Mouse (Mus musculus) midbrain, embryonic 16.5 days (tissue): ENCODE results near the gene Tnfrsf11a. TPM values are rescaled to one million over a fixed set of nuclear protein-coding genes. Genes with fewer than 3 reads are reported as not detected.

ENCODE experiments used
- ATAC-seq: fragments of 200-750 bp; cut with Nextera tagmentation; 2 replicates; pipeline ENCODE4 v1.8.0; 2017; ENCODE audit warnings: moderate TSS enrichment
- H3K27ac ChIP-seq: fragments of 300-500 bp; sonication (generic); 2 replicates; pipeline ENCODE4 v1.5.1; 2014; ENCODE audit warnings: mild to moderate bottlenecking, low read length, mixed read lengths
- H3K27me3 ChIP-seq: fragments of 300-500 bp; sonication (generic); 2 replicates; pipeline ENCODE4 v1.6.1; 2014; ENCODE audit warnings: low read depth, low read length, mixed read lengths; ENCODE audit not compliant: control insufficient read depth, insufficient read depth
- H3K36me3 ChIP-seq: fragments of 300-500 bp; sonication (generic); 2 replicates; pipeline ENCODE4 v1.6.1; 2014; ENCODE audit warnings: mild to moderate bottlenecking, low read length, moderate library complexity, mixed read lengths; ENCODE audit not compliant: control insufficient read depth, insufficient read depth
- H3K4me1 ChIP-seq: fragments of 300-500 bp; sonication (generic); 2 replicates; pipeline ENCODE4 v1.6.1; 2014; ENCODE audit warnings: mild to moderate bottlenecking, low read length, mixed read lengths; ENCODE audit not compliant: control insufficient read depth, insufficient read depth
- H3K4me2 ChIP-seq: fragments of 300-500 bp; sonication (generic); 2 replicates; pipeline ENCODE4 v1.6.1; 2014; ENCODE audit warnings: mild to moderate bottlenecking, low read length, mixed read lengths
- H3K4me3 ChIP-seq: fragments of 300-500 bp; sonication (generic); 2 replicates; pipeline ENCODE4 v1.5.1; 2014; ENCODE audit warnings: low read depth, mild to moderate bottlenecking, low read length, moderate library complexity, mixed read lengths
- H3K9ac ChIP-seq: fragments of 300-500 bp; sonication (generic); 2 replicates; pipeline ENCODE4 v1.6.1; 2014; ENCODE audit warnings: low read depth, low read length, mixed read lengths
- H3K9me3 ChIP-seq: fragments of 300-500 bp; sonication (generic); replicated peaks from 2 replicates; pipeline ENCODE4 v1.6.1; 2014; ENCODE audit warnings: mild to moderate bottlenecking, low read length, mixed read lengths; ENCODE audit not compliant: control insufficient read depth, poor library complexity, severe bottlenecking
- WGBS: fragments of 180-500 bp; shearing (Covaris S2); extraction: QIAGEN DNeasy Blood & Tissue Kit; methylation state at CpG from one replicate; pipeline ENCODE4 v1.1.7; 2014; 5-methylcytosine and 5-hydroxymethylcytosine counted together
- polyA plus RNA-seq: library from polyadenylated mRNA; unstranded; fragments of >200 nt; fragmentation: Nextera tagmentation; extraction: Ambion mirVana; gene quantifications from 2 replicates; pipeline ENCODE4 v1.2.1, GENCODE M21; 2015

The Tnfrsf11a gene
- polyA plus RNA-seq, 1 experiment from 2014 or later: 0.43 TPM

DNA sequence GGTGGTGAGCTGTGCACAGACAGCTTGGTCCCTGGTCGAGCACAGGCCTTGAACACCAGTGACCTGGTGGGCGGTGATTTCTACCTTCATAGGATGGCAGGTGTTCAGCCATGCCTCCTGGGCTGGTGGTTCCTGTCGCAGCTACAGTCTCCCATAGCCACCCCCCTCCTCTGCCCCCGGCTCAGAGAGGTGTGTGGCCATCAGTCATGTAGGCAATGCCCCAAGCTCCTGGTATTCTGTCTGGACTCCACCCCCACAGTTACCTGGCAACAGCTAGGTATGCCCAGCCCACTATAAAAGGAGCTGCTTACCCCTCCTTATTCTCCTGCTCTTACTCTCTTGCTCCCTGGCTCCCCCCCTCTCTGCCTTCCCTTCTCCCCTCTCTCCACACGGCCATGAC is 105.8 kb downstream of the Tnfrsf11a start:
- peaks cover 2% of the 10 kb centered on the region; the same call in 1 of the 2 replicates for H3K4me1 ChIP-seq
- no peaks in the 10 kb centered on the region for H3K27me3 ChIP-seq
- no peak overlapping the region for H3K4me2 ChIP-seq
- H3K4me3 ChIP-seq: no peak overlapping the region
- no peak for ATAC-seq
- H3K9me3 ChIP-seq: no peaks in the 10 kb centered on the region
- no peaks in the 10 kb centered on the region for H3K36me3 ChIP-seq
- no peak overlapping the region for H3K27ac ChIP-seq
- WGBS: 73% methylated on average over 5 of the region's 5 CpGs
- H3K9ac ChIP-seq: no peak overlapping the region

- no peak overlapping the region for H3K4me2 ChIP-seq
- no peaks in the 10 kb centered on the region for H3K9me3 ChIP-seq
- no peaks in the 10 kb centered on the region for H3K27me3 ChIP-seq
- 40% methylated on average over 15 of the region's 15 CpGs for WGBS
- 0 out of 2 replicates have a peak, but pooled peaks have one; percentile 60 for ATAC-seq
- no peaks in the 10 kb centered on the region for H3K36me3 ChIP-seq
- no peak overlapping the region for H3K9ac ChIP-seq
- H3K4me3 ChIP-seq: no peak overlapping the region
- no peak overlapping the region for H3K27ac ChIP-seq
- no peaks in the 10 kb centered on the region for H3K4me1 ChIP-seq
These were observed 110.7 kb downstream of the Tnfrsf11a start for GRCm38 (mm10) chr1:105891032-105891725.

GRCm38 (mm10) chr1:105895019-105895418 is 114.5 kb downstream of the Tnfrsf11a start:
- ATAC-seq: no peak
- H3K36me3 ChIP-seq: no peaks in the 10 kb centered on the region
- no peak overlapping the region for H3K4me3 ChIP-seq
- no peak overlapping the region for H3K9ac ChIP-seq
- no peak overlapping the region for H3K4me2 ChIP-seq
- 76% methylated on average over 5 of the region's 5 CpGs for WGBS
- no peaks in the 10 kb centered on the region for H3K27me3 ChIP-seq
- no peaks in the 10 kb centered on the region for H3K4me1 ChIP-seq
- no peak overlapping the region for H3K27ac ChIP-seq
- H3K9me3 ChIP-seq: no peaks in the 10 kb centered on the region

Other genes starting within 250 kb of the Tnfrsf11a start
- gene Pign, start 117.0 kb upstream of the Tnfrsf11a start, polyA plus RNA-seq: 8.1 and 10.0 TPM in 2 replicates
- gene Relch, start 116.9 kb upstream of the Tnfrsf11a start, polyA plus RNA-seq: 45.0 and 50.2 TPM in 2 replicates
- 2.7 and 3.4 TPM in 2 replicates for gene Zcchc2, start 209.7 kb downstream of the Tnfrsf11a start, polyA plus RNA-seq